Mouse (Mus musculus) ES-E14 (cell line): Measurements from ENCODE around the gene Gmfb.

ENCODE experiments used
- CHD2 ChIP-seq: IDR thresholded peaks from 2 replicates; pipeline ENCODE4 v1.6.1; 2014; ENCODE audit warnings: mild to moderate bottlenecking, low read depth, low read length, inconsistent platforms
- HCFC1 ChIP-seq: IDR thresholded peaks from 2 replicates; pipeline ENCODE4 v1.6.1; 2012; ENCODE audit warnings: low read length, inconsistent platforms, borderline replicate concordance; ENCODE audit not compliant: insufficient read depth
- MAFK ChIP-seq: IDR thresholded peaks from 2 replicates; pipeline ENCODE4 v1.6.1; 2014; ENCODE audit warnings: mild to moderate bottlenecking, low read depth, low read length, inconsistent platforms; ENCODE audit not compliant: insufficient read depth
- ZC3H11A ChIP-seq: IDR thresholded peaks from 2 replicates; pipeline ENCODE4 v1.6.1; 2012; ENCODE audit warnings: low read depth, mild to moderate bottlenecking, inconsistent platforms, low read length, borderline replicate concordance
- ZNF384 ChIP-seq: IDR thresholded peaks from 2 replicates; pipeline ENCODE4 v1.6.1; 2012; ENCODE audit warnings: low read depth, low read length, inconsistent platforms

DNA sequence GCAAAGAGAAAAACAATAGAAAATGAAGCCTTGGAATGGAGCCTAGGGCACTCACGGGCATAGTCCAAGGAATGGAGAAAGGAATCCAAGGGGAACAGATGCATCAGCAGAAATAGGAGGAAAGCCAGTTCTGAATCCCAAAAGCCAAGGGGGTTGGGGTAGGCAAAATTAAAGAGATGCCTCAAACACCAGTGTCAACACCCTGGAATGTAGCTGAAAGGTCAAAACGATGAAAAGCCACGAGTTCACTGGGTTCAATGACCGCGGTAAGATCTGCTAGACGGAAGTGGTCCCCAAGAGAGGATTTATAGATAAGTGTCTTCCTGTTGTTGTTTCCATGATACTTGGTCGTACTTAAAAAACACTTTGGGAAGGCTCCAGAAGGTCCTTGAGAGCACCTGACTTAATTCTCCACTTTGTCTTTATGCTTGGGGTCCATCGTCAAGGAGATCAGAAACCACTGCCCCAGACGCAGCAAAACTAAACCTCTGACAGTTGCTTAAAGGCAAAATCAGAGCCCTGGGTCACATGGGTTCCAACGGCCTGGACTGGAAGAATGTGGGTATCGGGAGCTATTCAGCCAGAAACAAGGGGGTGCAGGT is 670 bp downstream of the Gmfb start:
- no peak for TF ChIP-seq ZNF384
- TF ChIP-seq MAFK, result no peak
- no peak for TF ChIP-seq CHD2
- no peak for TF ChIP-seq HCFC1
- TF ChIP-seq ZC3H11A, result no peak
